Mouse (Mus musculus) midbrain, embryonic 11.5 days (tissue): ENCODE results near the gene Stkld1. TPM values are rescaled to one million over a fixed set of nuclear protein-coding genes. Genes with fewer than 3 reads are reported as not detected.

Source experiments
- polyA plus RNA-seq: library from polyadenylated mRNA; unstranded; fragments of >200 nt; fragmentation: Nextera tagmentation; extraction: Ambion mirVana; gene quantifications from 2 replicates; pipeline ENCODE4 v1.2.1, GENCODE M21; 2014

Stkld1 gene
- polyA plus RNA-seq, 1 experiment from 2014 or later, result not detected

Other genes with a start within 250 kb of the Stkld1 start
- not detected in 2 replicates for gene Abo, start 69.1 kb upstream of the Stkld1 start, polyA plus RNA-seq
- 11.6 and 15.2 TPM in 2 replicates for gene Surf6, start 31.2 kb upstream of the Stkld1 start, polyA plus RNA-seq
- 96.5 and 99.5 TPM in 2 replicates for gene Med22, start 23.4 kb upstream of the Stkld1 start, polyA plus RNA-seq
- 631 and 654 TPM in 2 replicates for gene Rpl7a, start 23.3 kb upstream of the Stkld1 start, polyA plus RNA-seq
- 46.5 and 48.4 TPM in 2 replicates for gene Surf2, start 17.7 kb upstream of the Stkld1 start, polyA plus RNA-seq
- gene Surf1, start 17.5 kb upstream of the Stkld1 start, polyA plus RNA-seq, result 49.0 and 54.0 TPM in 2 replicates
- 137 and 139 TPM in 2 replicates for gene Surf4, start 119 bp upstream of the Stkld1 start, polyA plus RNA-seq
- 50.4 and 51.4 TPM in 2 replicates for gene Rexo4, start 30.3 kb downstream of the Stkld1 start, polyA plus RNA-seq
- not detected in 2 replicates for gene Adamts13, start 39.4 kb downstream of the Stkld1 start, polyA plus RNA-seq
- gene Cacfd1, start 75.9 kb downstream of the Stkld1 start, polyA plus RNA-seq, result 87.6 and 93.8 TPM in 2 replicates
- 1.2 and 1.6 TPM in 2 replicates for gene Slc2a6, start 94.0 kb downstream of the Stkld1 start, polyA plus RNA-seq
- gene Mymk, start 138.1 kb downstream of the Stkld1 start, polyA plus RNA-seq, result not detected in 2 replicates
- 3.9 and 5.9 TPM in 2 replicates for gene Adamtsl2, start 145.3 kb downstream of the Stkld1 start, polyA plus RNA-seq
- gene Fam163b, start 208.4 kb downstream of the Stkld1 start, polyA plus RNA-seq, result 0.10 and 0.15 TPM in 2 replicates
- 0.48 TPM in 1 of 2 replicates, not detected in the other for gene Dbh, start 231.2 kb downstream of the Stkld1 start, polyA plus RNA-seq